Mouse (Mus musculus): ENCODE results near the gene Acads.

DNA sequence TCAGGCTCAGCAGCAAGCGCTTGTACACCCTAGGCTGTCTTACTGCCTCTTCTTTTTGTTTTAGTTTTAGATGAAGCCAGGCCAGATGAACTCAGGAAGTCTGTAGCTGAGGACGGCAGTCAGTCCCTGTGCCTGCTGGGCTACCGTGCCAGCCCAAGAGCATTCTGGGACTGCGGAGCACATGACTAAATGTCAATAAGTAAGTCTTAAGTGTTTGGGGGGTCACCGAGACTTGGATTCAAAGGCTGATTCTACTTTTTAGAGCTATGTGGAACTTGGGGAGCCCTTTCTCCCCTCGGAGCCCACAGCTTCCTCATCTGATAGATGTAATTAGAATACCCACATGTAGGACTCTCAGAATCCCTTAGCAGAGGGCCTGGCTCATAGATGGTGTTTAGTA is 41.5 kb upstream of the Acads start:
- TF ChIP-seq POLR2A (IDR thresholded peaks at IDR 0.05; ENCODE audit: low read depth, low read length): no peak
- TF ChIP-seq CTCF (IDR thresholded peaks at IDR 0.05; ENCODE audit: extremely low read depth, insufficient read length, insufficient replicate concordance, low read depth, low read length): no peak

Data from small intestine, adult 2 months (tissue).